Mouse (Mus musculus): ENCODE results near the gene 1700018B08Rik. TPM values are rescaled to one million over a fixed set of nuclear protein-coding genes. Genes with fewer than 3 reads are reported as not detected.

The 1700018B08Rik gene
- not detected in 2 replicates for polyA plus RNA-seq (2012; rRNA removed)

DNA sequence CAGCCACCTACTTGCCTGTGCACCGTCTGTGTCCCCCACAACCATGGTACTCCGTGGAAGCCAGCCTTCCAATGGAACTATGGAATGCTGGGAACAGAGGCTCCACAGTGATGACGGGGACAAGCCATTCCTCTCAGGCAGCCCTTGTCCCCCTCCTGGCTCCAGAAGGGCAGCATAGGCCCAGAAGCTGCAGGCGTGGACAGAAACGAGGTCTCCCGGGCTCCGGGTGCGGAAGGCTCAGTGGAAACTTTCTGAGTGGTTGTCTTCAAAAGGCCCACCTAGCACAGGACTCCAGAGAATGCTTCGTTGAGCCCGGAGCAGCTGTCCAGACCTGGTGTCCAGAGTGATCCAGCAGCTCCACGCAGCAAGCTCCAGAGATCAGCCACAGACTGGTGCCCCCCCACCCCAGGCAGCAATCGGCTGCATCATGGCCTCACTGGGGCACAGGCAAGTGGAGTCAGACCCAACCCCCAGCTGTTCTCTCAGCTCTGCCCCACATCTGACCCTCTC, at the start of gene 1700018B08Rik:
Gene 1700018B08Rik, minus strand, starts transcription at position 45 of the 510 bp plus-strand sequence.
- no peaks in the 10 kb centered on the region for H3K4me1 ChIP-seq (ENCODE audit: control insufficient read depth, insufficient read depth, low read length)
- TF ChIP-seq CTCF (IDR thresholded peaks at IDR 0.05; ENCODE audit: insufficient read depth, low read length) (no peak), POLR2A (IDR thresholded peaks at IDR 0.05; ENCODE audit: borderline replicate concordance, extremely low read depth, low read depth, low read length) (no peak)
- H3K4me3 ChIP-seq (replicated peaks; ENCODE audit: extremely low read depth, low read depth, low read length) = no peak within 1 kb of the TSS
- 79% methylated on average over 12 of the region's 12 CpGs for WGBS
- DNase-seq = no peak

DNA sequence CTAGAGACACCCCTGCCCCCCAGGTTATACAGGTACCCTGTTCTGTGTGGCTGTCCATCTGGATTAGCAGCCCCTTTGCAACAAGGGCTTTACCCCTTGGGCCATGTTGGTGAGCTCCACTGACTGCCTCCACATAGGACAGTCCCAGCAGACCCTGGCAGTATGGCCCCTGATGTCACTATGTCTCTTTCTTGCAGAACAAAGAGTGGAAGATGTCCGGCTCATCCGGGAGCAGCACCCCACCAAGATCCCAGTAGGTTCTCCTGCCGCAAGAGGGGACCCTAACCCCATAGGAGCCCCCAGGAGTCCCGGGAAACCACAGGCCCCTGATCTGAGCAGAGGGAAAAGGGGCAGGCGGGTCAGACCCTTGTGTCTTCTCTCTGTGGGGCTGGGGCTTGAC, 49.2 kb upstream of the 1700018B08Rik start:
- no peak overlapping the region for H3K4me3 ChIP-seq (replicated peaks; ENCODE audit: extremely low read depth, low read depth, low read length)
- peaks cover 29% of the 10 kb centered on the region for H3K4me1 ChIP-seq (ENCODE audit: control insufficient read depth, insufficient read depth, low read length)
- WGBS = 87% methylated on average over 5 of the region's 5 CpGs
- DNase-seq = no peak
- TF ChIP-seq POLR2A (IDR thresholded peaks at IDR 0.05; ENCODE audit: borderline replicate concordance, extremely low read depth, low read depth, low read length) (no peak), CTCF (IDR thresholded peaks at IDR 0.05; ENCODE audit: insufficient read depth, low read length) (no peak)

DNA sequence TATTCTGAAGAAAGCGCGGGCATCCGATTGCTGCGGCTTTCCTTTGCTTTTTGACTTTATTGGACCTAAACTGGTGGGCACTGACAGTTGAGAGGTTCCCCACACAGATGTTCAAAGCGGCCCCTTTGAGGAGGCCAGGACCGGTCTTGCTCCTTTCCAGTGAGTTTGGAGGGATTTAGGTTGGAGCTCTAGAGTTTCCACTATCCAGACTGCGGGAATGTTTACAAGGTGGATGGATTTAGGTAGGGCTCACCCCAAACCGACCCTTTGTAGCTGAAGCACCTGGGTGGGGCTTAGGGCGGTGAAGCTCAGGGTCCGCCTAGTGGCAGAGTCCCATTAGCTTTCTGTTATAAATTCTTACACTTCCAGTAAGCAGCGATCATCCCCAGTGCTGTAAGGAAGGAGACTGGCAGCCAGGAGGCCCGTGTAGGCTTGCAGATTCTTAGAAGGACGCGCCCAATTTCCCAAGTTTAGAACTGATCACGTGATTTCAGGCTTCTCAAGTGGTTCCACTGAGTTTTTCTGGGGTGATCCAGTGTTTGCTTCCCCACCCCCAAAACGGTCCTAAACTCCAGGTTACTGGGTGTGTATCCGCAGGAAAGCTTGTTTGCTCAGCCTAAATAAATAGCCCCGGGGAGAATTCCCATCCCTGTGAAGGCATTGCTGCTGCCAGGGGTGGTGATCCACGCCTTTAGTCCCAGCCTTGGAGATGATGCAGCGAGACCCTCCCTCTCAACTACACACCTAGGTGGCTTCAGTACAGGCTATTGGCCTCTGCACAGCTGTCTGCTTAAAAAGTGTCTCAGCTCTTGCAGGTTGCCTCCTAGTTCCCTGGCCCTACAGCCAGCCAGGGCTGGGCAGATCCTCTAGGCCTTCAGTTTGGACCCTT, 47.3 kb upstream of the 1700018B08Rik start:
- TF ChIP-seq POLR2A (IDR thresholded peaks at IDR 0.05; ENCODE audit: borderline replicate concordance, extremely low read depth, low read depth, low read length) (peak; percentile 25; the same call in 1 of the 2 replicates), CTCF (IDR thresholded peaks at IDR 0.05; ENCODE audit: insufficient read depth, low read length) (peak; percentile 27; the same call in 1 of the 2 replicates)
- peak; percentile 48 for DNase-seq
- 6% methylated on average over 20 of the region's 20 CpGs for WGBS
- Histone ChIP-seq H3K4me3 (replicated peaks; ENCODE audit: extremely low read depth, low read depth, low read length) (peak overlapping the region; percentile 91), H3K4me1 (ENCODE audit: control insufficient read depth, insufficient read depth, low read length) (peaks cover 29% of the 10 kb centered on the region)

DNA sequence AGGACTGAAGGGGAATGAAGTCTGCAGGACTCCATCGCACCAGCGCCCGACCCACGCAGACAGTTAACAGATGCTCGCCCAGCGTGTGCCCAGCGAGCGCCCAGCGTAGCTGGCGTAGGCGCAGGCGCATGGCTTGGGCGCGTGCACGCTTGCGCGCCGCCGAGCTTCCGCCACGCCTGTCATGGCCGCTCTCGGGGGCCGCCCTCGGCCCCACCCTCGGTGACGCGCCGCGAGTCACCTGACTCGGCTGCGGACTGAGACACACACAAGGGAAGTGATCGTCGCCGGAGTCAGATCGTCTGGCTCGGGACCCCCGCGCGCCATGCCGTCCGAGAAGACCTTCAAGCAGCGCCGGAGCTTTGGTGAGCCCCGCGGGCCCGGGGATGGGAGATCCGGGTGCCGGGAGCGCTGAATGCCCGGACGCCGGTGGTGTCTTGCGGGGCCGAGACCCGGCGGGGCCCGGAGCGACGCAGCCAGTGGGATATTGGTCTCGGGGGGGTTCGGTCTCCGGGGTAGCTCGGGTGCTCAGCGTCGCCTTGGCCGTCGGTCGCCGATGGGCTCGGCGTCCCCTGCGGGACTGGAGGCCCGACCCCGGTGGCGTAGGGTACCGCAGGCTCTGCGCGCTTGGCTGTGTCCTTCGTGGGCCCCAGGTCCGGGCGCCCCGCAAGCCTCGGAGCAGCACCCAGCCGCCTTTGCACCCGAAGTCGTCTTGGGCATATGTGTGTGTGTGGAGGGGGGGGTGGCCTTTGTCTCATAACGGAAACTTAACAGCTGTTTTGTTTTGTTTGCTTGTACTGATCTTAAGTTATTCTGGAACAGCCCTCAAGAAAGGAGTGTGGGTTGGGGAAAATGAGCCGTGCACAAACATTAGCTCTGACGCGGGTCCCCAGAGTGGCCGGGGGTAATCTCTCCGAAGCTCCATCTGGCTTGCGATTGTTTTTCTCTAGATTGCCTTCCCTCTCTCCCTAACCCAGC, 46.4 kb upstream of the 1700018B08Rik start, which contains the start of gene Map1lc3b:
Gene Map1lc3b, plus strand, starts transcription at position 159 of the 975 bp plus-strand sequence.
- TF ChIP-seq CTCF (IDR thresholded peaks at IDR 0.05; ENCODE audit: insufficient read depth, low read length) = no peak
- TF ChIP-seq POLR2A (IDR thresholded peaks at IDR 0.05; ENCODE audit: borderline replicate concordance, extremely low read depth, low read depth, low read length) = peak; percentile 76
- H3K4me1 ChIP-seq (ENCODE audit: control insufficient read depth, insufficient read depth, low read length) = peaks cover 29% of the 10 kb centered on the region
- H3K4me3 ChIP-seq (replicated peaks; ENCODE audit: extremely low read depth, low read depth, low read length) = peak within 1 kb of the TSS; percentile 91
- under 1% methylated on average over 94 of the region's 94 CpGs for WGBS
- DNase-seq = peak; percentile 98

DNA sequence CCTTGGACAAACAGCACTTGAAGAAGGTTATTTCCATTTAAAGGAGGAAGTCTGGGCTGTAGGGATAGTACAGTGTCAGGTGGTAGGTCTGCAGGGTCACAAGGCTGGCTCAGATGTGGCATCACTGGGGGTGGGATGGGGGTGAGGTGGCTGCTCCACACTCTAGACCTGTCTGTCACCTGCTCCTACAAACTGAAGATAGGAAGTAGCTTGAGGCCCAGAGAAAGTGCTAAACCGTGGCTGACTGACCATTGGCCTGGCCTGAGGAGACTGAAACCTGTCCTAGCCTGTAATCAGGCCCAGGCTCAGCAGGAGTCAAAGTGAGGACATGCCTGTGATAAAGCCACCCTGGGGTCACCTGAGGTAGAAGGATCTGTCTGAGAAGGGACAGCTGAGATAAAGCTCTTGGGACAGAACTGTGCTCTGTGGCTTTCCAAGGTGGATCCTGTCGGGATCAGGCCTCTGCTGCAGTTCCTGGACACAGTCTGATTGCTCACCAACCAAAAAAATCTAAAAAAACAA, 45.1 kb upstream of the 1700018B08Rik start:
- no peak for DNase-seq
- WGBS = 48% methylated on average over 2 of the region's 2 CpGs
- H3K4me3 ChIP-seq (replicated peaks; ENCODE audit: extremely low read depth, low read depth, low read length) = no peak overlapping the region
- no peak for TF ChIP-seq CTCF (IDR thresholded peaks at IDR 0.05; ENCODE audit: insufficient read depth, low read length)
- peaks cover 28% of the 10 kb centered on the region for H3K4me1 ChIP-seq (ENCODE audit: control insufficient read depth, insufficient read depth, low read length)

DNA sequence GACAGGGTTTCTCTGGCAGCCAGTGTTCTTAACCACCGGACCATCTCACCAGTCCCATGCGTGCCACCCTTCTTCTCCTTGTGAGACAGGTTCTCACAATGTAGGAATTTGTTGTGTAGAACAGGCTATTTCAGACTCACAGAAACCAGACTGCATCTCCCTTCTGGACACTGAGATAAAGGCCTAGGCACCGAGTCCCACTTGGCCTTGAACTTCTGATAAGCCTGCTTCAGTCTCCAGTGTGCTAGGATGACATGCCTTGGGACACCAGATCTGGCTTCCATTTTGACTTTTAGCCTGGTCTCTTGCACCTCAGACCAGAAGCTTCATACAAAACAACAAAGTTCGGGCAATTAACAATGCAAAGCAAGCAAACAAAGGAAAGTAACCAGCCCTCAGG, 44.6 kb upstream of the 1700018B08Rik start:
- no peak for DNase-seq
- TF ChIP-seq CTCF (IDR thresholded peaks at IDR 0.05; ENCODE audit: insufficient read depth, low read length) (no peak), POLR2A (IDR thresholded peaks at IDR 0.05; ENCODE audit: borderline replicate concordance, extremely low read depth, low read depth, low read length) (no peak)
- peaks cover 24% of the 10 kb centered on the region for H3K4me1 ChIP-seq (ENCODE audit: control insufficient read depth, insufficient read depth, low read length)
- no peak overlapping the region for H3K4me3 ChIP-seq (replicated peaks; ENCODE audit: extremely low read depth, low read depth, low read length)
- 84% methylated on average over 4 of the region's 4 CpGs for WGBS

DNA sequence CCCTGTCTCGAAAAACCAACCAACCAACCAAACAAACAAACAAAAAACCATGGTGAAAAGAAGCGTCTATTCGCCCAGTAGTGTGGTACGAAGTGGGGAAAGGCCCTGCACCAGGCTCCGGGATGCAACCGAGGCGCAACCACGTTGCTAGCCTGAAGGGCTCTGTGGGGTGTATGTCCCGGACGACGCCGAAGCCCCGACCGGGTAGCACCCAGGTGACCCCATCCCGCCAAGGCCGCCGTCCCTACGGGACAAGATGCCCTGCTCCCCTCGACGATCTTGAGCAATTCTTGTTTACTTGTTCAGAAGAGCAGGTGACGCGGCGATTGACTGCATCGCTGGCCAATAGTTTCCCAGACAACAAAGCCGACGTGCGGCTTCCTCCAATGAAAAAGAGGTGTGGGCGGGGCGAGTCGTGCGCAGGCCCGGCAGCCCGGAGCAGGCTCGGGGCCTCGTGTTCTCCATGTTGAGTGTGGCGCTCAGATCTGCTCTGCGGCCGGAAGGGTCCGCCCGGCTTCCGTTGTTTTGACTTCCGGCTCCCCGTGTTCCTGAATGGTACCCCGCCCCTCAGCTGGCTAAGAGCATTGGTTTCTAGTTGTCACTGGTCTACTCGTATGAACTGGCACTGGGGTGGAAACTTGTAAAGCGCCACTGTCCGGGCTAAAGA, 41.2 kb upstream of the 1700018B08Rik start:
- peak; percentile 99 for DNase-seq
- under 1% methylated on average over 47 of the region's 47 CpGs for WGBS
- peak; percentile 100; the same call in 1 of the 2 replicates for TF ChIP-seq POLR2A (IDR thresholded peaks at IDR 0.05; ENCODE audit: borderline replicate concordance, extremely low read depth, low read depth, low read length)
- TF ChIP-seq CTCF (IDR thresholded peaks at IDR 0.05; ENCODE audit: insufficient read depth, low read length) = no peak
- Histone ChIP-seq H3K4me1 (ENCODE audit: control insufficient read depth, insufficient read depth, low read length) (peaks cover 9% of the 10 kb centered on the region), H3K4me3 (replicated peaks; ENCODE audit: extremely low read depth, low read depth, low read length) (peak overlapping the region; percentile 91)

DNA sequence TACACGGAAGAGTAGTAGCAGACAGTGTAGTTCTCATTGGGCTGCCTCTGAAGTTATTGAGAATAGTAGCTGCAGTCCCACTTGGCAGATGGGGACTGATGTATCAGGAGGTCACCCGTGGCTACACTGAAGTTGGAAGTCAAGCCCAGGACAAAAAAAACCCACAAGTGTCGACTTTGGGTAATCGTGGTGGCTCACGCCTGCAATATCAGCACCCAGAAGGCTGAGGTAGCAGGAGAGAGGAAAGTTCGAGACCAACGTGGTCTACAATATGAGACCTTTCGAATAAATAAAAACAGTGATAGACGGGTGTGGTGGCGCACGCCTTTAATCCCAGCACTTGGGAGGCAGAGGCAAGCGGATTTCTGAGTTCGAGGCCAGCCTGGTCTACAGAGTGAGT, 40.6 kb upstream of the 1700018B08Rik start:
- 38% methylated on average over 13 of the region's 13 CpGs for WGBS
- Histone ChIP-seq H3K4me3 (replicated peaks; ENCODE audit: extremely low read depth, low read depth, low read length) (peak overlapping the region; percentile 26), H3K4me1 (ENCODE audit: control insufficient read depth, insufficient read depth, low read length) (peaks cover 11% of the 10 kb centered on the region)
- no peak for TF ChIP-seq POLR2A (IDR thresholded peaks at IDR 0.05; ENCODE audit: borderline replicate concordance, extremely low read depth, low read depth, low read length)
- no peak for TF ChIP-seq CTCF (IDR thresholded peaks at IDR 0.05; ENCODE audit: insufficient read depth, low read length)
- DNase-seq = no peak

All from lung, adult 2 months (tissue).